Mouse (Mus musculus) ES-Bruce4 (cell line): Measurements from ENCODE around the gene Hpf1. TPM values are rescaled to one million over a fixed set of nuclear protein-coding genes. Genes with fewer than 3 reads are reported as not detected.

Source experiments
- H3K27ac ChIP-seq: 2 replicates; pipeline ENCODE4 v1.5.1; 2012; ENCODE audit warnings: low read length, inconsistent platforms; ENCODE audit not compliant: insufficient read depth
- H3K27me3 ChIP-seq: 2 replicates; pipeline ENCODE4 v1.6.1; 2012; ENCODE audit warnings: mild to moderate bottlenecking, low read length, inconsistent platforms; ENCODE audit not compliant: control insufficient read depth, poor library complexity, insufficient read depth, severe bottlenecking
- H3K36me3 ChIP-seq: 2 replicates; pipeline ENCODE4 v1.6.1; 2012; ENCODE audit warnings: inconsistent platforms, mild to moderate bottlenecking, low read length, moderate library complexity; ENCODE audit not compliant: control insufficient read depth, poor library complexity, insufficient read depth, severe bottlenecking
- H3K4me1 ChIP-seq: one replicate; pipeline ENCODE4 v1.8.1; 2011; ENCODE audit warnings: low read length; ENCODE audit not compliant: control insufficient read depth, insufficient read depth
- H3K4me3 ChIP-seq: 2 replicates; pipeline ENCODE4 v1.5.1; 2011; ENCODE audit warnings: low read depth, mild to moderate bottlenecking, low read length
- H3K9ac ChIP-seq: 2 replicates; pipeline ENCODE4 v1.6.1; 2012; ENCODE audit warnings: low read depth, mild to moderate bottlenecking, inconsistent platforms; ENCODE audit not compliant: poor library complexity, severe bottlenecking
- H3K9me3 ChIP-seq: replicated peaks from 2 replicates; pipeline ENCODE4 v1.6.1; 2012; ENCODE audit warnings: mild to moderate bottlenecking, low read length, inconsistent platforms; ENCODE audit not compliant: control insufficient read depth, poor library complexity, insufficient read depth, severe bottlenecking
- CTCF ChIP-seq: IDR thresholded peaks from one replicate; pipeline ENCODE4 v1.8.1; 2011; ENCODE audit warnings: low read depth, low read length
- EP300 ChIP-seq: IDR thresholded peaks from 2 replicates; pipeline ENCODE4 v1.6.1; 2011; ENCODE audit warnings: low read depth, low read length; ENCODE audit not compliant: insufficient read depth
- POLR2A ChIP-seq: IDR thresholded peaks from one replicate; pipeline ENCODE4 v1.8.1; 2011; ENCODE audit warnings: low read length; ENCODE audit not compliant: insufficient read depth
- polyA plus RNA-seq: library from polyadenylated mRNA; stranded (reverse); fragments of >200 nt; gene quantifications from 2 replicates; pipeline ENCODE4 v1.2.4, GENCODE M21; 2011; ENCODE audit warnings: low read depth; ENCODE audit not compliant: missing spikeins, insufficient read depth, insufficient read length

Gene Hpf1
- polyA plus RNA-seq, 1 experiment, result 108 TPM

GRCm38 (mm10) chr8:60919069-60919468, 28.9 kb downstream of the Hpf1 start:
- H3K27ac ChIP-seq, result no peak overlapping the region
- H3K4me3 ChIP-seq, result no peak overlapping the region
- TF ChIP-seq EP300, result no peak
- no peak for TF ChIP-seq POLR2A
- no peak for TF ChIP-seq CTCF
- peaks cover 17% of the 10 kb centered on the region for H3K36me3 ChIP-seq
- H3K4me1 ChIP-seq, result no peaks in the 10 kb centered on the region
- no peaks in the 10 kb centered on the region for H3K9me3 ChIP-seq
- no peak overlapping the region for H3K9ac ChIP-seq
- H3K27me3 ChIP-seq, result no peaks in the 10 kb centered on the region

- H3K4me3 ChIP-seq, result no peak overlapping the region
- no peaks in the 10 kb centered on the region for H3K9me3 ChIP-seq
- H3K9ac ChIP-seq, result no peak overlapping the region
- no peak overlapping the region for H3K27ac ChIP-seq
- TF ChIP-seq EP300 (no peak), POLR2A (no peak), CTCF (no peak)
- no peaks in the 10 kb centered on the region for H3K4me1 ChIP-seq
- peaks cover 12% of the 10 kb centered on the region for H3K36me3 ChIP-seq
- H3K27me3 ChIP-seq, result no peaks in the 10 kb centered on the region
Measured at GRCm38 (mm10) chr8:60920176-60920575, 30.0 kb downstream of the Hpf1 start.

- H3K27me3 ChIP-seq, result no peaks in the 10 kb centered on the region
- H3K9me3 ChIP-seq, result no peaks in the 10 kb centered on the region
- H3K4me1 ChIP-seq, result no peaks in the 10 kb centered on the region
- H3K9ac ChIP-seq, result no peak overlapping the region
- H3K4me3 ChIP-seq, result no peak overlapping the region
- no peak overlapping the region for H3K27ac ChIP-seq
- TF ChIP-seq CTCF (no peak), EP300 (no peak), POLR2A (no peak)
- peaks cover 4% of the 10 kb centered on the region for H3K36me3 ChIP-seq
Measured at GRCm38 (mm10) chr8:60933617-60934016, 43.4 kb downstream of the Hpf1 start.

- Histone ChIP-seq H3K4me3 (no peak overlapping the region), H3K36me3 (no peaks in the 10 kb centered on the region; the same call in 1 of the 2 replicates), H3K27ac (no peak overlapping the region), H3K9ac (no peak overlapping the region), H3K27me3 (no peaks in the 10 kb centered on the region), H3K9me3 (no peaks in the 10 kb centered on the region), H3K4me1 (no peaks in the 10 kb centered on the region)
- TF ChIP-seq EP300 (no peak), CTCF (no peak), POLR2A (no peak)
Measured at GRCm38 (mm10) chr8:60938717-60939424, 48.7 kb downstream of the Hpf1 start.

- H3K27ac ChIP-seq, result no peak overlapping the region
- no peak overlapping the region for H3K4me3 ChIP-seq
- no peak overlapping the region for H3K9ac ChIP-seq
- TF ChIP-seq CTCF (no peak), EP300 (no peak), POLR2A (no peak)
- H3K36me3 ChIP-seq, result no peaks in the 10 kb centered on the region; the same call in 1 of the 2 replicates
- peaks cover 1% of the 10 kb centered on the region for H3K4me1 ChIP-seq
- H3K9me3 ChIP-seq, result no peaks in the 10 kb centered on the region
- H3K27me3 ChIP-seq, result no peaks in the 10 kb centered on the region
Measured at GRCm38 (mm10) chr8:60942867-60943266, 52.6 kb downstream of the Hpf1 start.

GRCm38 (mm10) chr8:60947503-60947902, 57.3 kb downstream of the Hpf1 start:
- Histone ChIP-seq H3K36me3 (no peaks in the 10 kb centered on the region), H3K27ac (no peak overlapping the region), H3K9ac (no peak overlapping the region), H3K27me3 (no peaks in the 10 kb centered on the region), H3K4me3 (no peak overlapping the region), H3K9me3 (no peaks in the 10 kb centered on the region), H3K4me1 (peaks cover 1% of the 10 kb centered on the region)
- TF ChIP-seq CTCF (no peak), POLR2A (no peak), EP300 (no peak)
